Mouse (Mus musculus) adipose tissue, adult 10 weeks (tissue): ENCODE data around the gene Frat1. TPM values are rescaled to one million over a fixed set of nuclear protein-coding genes. Genes with fewer than 3 reads are reported as not detected.

Source experiments
- polyA plus RNA-seq: library from polyadenylated mRNA; stranded (reverse); fragments of 350-450 nt; fragmentation: Illumina TruSeq; extraction: RNeasy Lipid Tissue Mini Kit (QIAGEN cat#74804); gene quantifications from one replicate; pipeline ENCODE4 v1.2.3, GENCODE M21; 2014; ENCODE audit warnings: low read depth, low replicate concordance

Frat1 gene
- polyA plus RNA-seq = 2.4 TPM

GRCm38 (mm10) chr19:41829381-41830105 is at the start of gene Frat1:
Gene Frat1 (plus strand): TSS chr19:41829970.

GRCm38 (mm10) chr19:41801742-41802369 is 27.9 kb upstream of the Frat1 start, which contains the start of gene Arhgap19:
Gene Arhgap19 (minus strand): TSS chr19:41802047.

GRCm38 (mm10) chr19:41847992-41848851 is 18.5 kb downstream of the Frat1 start, which contains the start of gene Frat2:
Gene Frat2 (minus strand): TSS chr19:41848132.

Other genes with a start within 250 kb of the Frat1 start
- 1.5 TPM for gene Gm340, start 247.6 kb upstream of the Frat1 start, polyA plus RNA-seq
- 4.0 TPM for gene Slit1, start 86.3 kb upstream of the Frat1 start, polyA plus RNA-seq
- 5.2 TPM for gene Arhgap19, start 27.9 kb upstream of the Frat1 start, polyA plus RNA-seq
- gene Frat2, start 18.2 kb downstream of the Frat1 start, polyA plus RNA-seq = 1.3 TPM
- 5.9 TPM for gene Rrp12, start 66.2 kb downstream of the Frat1 start, polyA plus RNA-seq
- 174 TPM for gene Pgam1, start 82.0 kb downstream of the Frat1 start, polyA plus RNA-seq
- gene Exosc1, start 103.5 kb downstream of the Frat1 start, polyA plus RNA-seq = 25.6 TPM
- 39.8 TPM for gene Zdhhc16, start 103.5 kb downstream of the Frat1 start, polyA plus RNA-seq
- gene Mms19, start 151.2 kb downstream of the Frat1 start, polyA plus RNA-seq = 31.2 TPM
- 18.2 TPM for gene Ubtd1, start 151.8 kb downstream of the Frat1 start, polyA plus RNA-seq
- not detected for gene Ankrd2, start 206.0 kb downstream of the Frat1 start, polyA plus RNA-seq
- 11.6 TPM for gene Hoga1, start 215.6 kb downstream of the Frat1 start, polyA plus RNA-seq
- 57.8 TPM for gene 4933411K16Rik, start 222.3 kb downstream of the Frat1 start, polyA plus RNA-seq